Mouse (Mus musculus) ES-E14 (cell line): ENCODE data around the gene Usp7. TPM values are rescaled to one million over a fixed set of nuclear protein-coding genes. Genes with fewer than 3 reads are reported as not detected.

Source experiments
- DNase-seq: peaks from one replicate; pipeline ENCODE4 v3.0.0-alpha.2; 2013; ENCODE audit warnings: low read depth, low spot score
- H3K27ac ChIP-seq: 2 replicates; pipeline ENCODE4 v1.5.1; 2012; ENCODE audit warnings: low read depth, mild to moderate bottlenecking, low read length, moderate library complexity, mixed read lengths; ENCODE audit not compliant: poor library complexity, insufficient read depth, severe bottlenecking
- H3K36me3 ChIP-seq: 2 replicates; pipeline ENCODE4 v1.6.1; 2012; ENCODE audit warnings: mild to moderate bottlenecking, low read length, moderate library complexity, mixed read lengths; ENCODE audit not compliant: control insufficient read depth, poor library complexity, insufficient read depth, severe bottlenecking
- H3K4me1 ChIP-seq, 2 experiments: fragments of 150-350 bp in 1 of 2; sonication (generic) in 1 of 2; 2 replicates each; pipeline ENCODE4 v1.6.1; 2012; ENCODE audit warnings: low read length in 2 of 2, mild to moderate bottlenecking in 1 of 2, mixed read lengths in 1 of 2; ENCODE audit not compliant: control insufficient read depth in 2 of 2, insufficient read depth in 2 of 2, poor library complexity in 1 of 2
- H3K4me3 ChIP-seq, 2 experiments: fragments of 150-350 bp in 1 of 2; sonication (generic) in 1 of 2; 2 replicates each; pipeline ENCODE4 v1.5.1; 2012; ENCODE audit warnings: low read length in 2 of 2, low read depth in 1 of 2, mild to moderate bottlenecking in 1 of 2, mixed read lengths in 1 of 2; ENCODE audit not compliant: insufficient read depth in 1 of 2, poor library complexity in 1 of 2, severe bottlenecking in 1 of 2
- H3K9ac ChIP-seq: 2 replicates; pipeline ENCODE4 v1.6.1; 2012; ENCODE audit warnings: low read depth, mild to moderate bottlenecking, low read length, mixed read lengths; ENCODE audit not compliant: poor library complexity, insufficient read depth, severe bottlenecking
- H3K9me3 ChIP-seq: fragments of 150-350 bp; sonication (generic); 2 replicates; pipeline ENCODE4 v1.6.1; 2012; ENCODE audit warnings: low read depth, mild to moderate bottlenecking, low read length; ENCODE audit not compliant: control insufficient read depth, insufficient read depth
- CHD2 ChIP-seq: IDR thresholded peaks from 2 replicates; pipeline ENCODE4 v1.6.1; 2014; ENCODE audit warnings: mild to moderate bottlenecking, low read depth, low read length, inconsistent platforms
- HCFC1 ChIP-seq: IDR thresholded peaks from 2 replicates; pipeline ENCODE4 v1.6.1; 2012; ENCODE audit warnings: low read length, inconsistent platforms, borderline replicate concordance; ENCODE audit not compliant: insufficient read depth
- MAFK ChIP-seq: IDR thresholded peaks from 2 replicates; pipeline ENCODE4 v1.6.1; 2014; ENCODE audit warnings: mild to moderate bottlenecking, low read depth, low read length, inconsistent platforms; ENCODE audit not compliant: insufficient read depth
- ZC3H11A ChIP-seq: IDR thresholded peaks from 2 replicates; pipeline ENCODE4 v1.6.1; 2012; ENCODE audit warnings: low read depth, mild to moderate bottlenecking, inconsistent platforms, low read length, borderline replicate concordance
- ZNF384 ChIP-seq: IDR thresholded peaks from 2 replicates; pipeline ENCODE4 v1.6.1; 2012; ENCODE audit warnings: low read depth, low read length, inconsistent platforms
- in situ Hi-C, 2 experiments: fragments of 600-800 bp; cut with MboI; formaldehyde crosslinking; loops; one replicate each; pipeline ENCODE4 v1.15.1; 2025; ENCODE audit warnings: low sequenced_read_pairs in 2 of 2, inconsistent platforms in 1 of 2; ENCODE audit not compliant: unreplicated experiment in 2 of 2
- total RNA-seq: library from RNA; depleted of rRNA; stranded (reverse); fragments of 300-350 nt; gene quantifications from 2 replicates; pipeline ENCODE4 v1.2.3, GENCODE M21; 2012; rRNA removed

Usp7 gene
- total RNA-seq, result 242 and 291 TPM in 2 replicates

- peak within 1 kb of the TSS; percentile 90 to 91 for H3K4me3 ChIP-seq
- TF ChIP-seq ZC3H11A (no peak), HCFC1 (peak; percentile 54; the same call in 1 of the 2 replicates), ZNF384 (peak; percentile 96)
- H3K4me1 ChIP-seq, result peaks cover 3 to 9% of the 10 kb centered on the region in 2 experiments; a peak in 3 of 4 replicates
- in situ Hi-C loops, result no loop called here
- 0 out of 2 replicates have a peak, but pooled peaks cover 1% of the 10 kb centered on the region for H3K36me3 ChIP-seq
- H3K9ac ChIP-seq, result peak within 1 kb of the TSS; percentile 81
- peak; percentile 89 for DNase-seq
- peak within 1 kb of the TSS; percentile 86 for H3K27ac ChIP-seq
- H3K9me3 ChIP-seq, result no peaks in the 10 kb centered on the region
These were observed at the start of gene Usp7 for GRCm38 (mm10) chr16:8791949-8792557. Gene Usp7 (minus strand): TSS chr16:8792308.

DNA sequence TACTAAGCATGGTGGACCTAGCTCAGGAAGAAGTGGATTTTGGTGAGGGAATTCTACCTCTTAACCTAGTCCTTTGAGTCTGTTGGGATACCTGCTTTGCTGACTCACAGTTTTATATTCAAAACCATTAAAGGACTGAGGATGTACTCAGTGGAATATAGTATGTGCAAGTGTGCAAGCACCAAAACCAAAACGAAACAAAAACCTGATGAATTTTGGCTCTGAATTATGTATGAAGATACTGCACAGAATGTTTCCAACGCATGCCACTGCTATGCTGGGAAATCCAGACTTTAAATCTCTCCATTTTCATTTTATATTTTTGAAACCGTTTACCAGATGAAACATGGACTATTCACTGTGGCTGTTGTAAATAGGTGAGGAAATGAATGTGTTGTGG, 48.4 kb upstream of the Usp7 start:
- Histone ChIP-seq H3K36me3 (peaks cover 17% of the 10 kb centered on the region), H3K4me1 (peaks cover 5 to 10% of the 10 kb centered on the region in 2 experiments; a peak in 3 of 4 replicates), H3K27ac (no peak overlapping the region), H3K9ac (no peak overlapping the region), H3K9me3 (no peaks in the 10 kb centered on the region), H3K4me3 (no peak overlapping the region)
- TF ChIP-seq MAFK (no peak), ZC3H11A (no peak), ZNF384 (no peak), HCFC1 (no peak), CHD2 (no peak)
- in situ Hi-C loops, result no loop called here
- DNase-seq, result no peak

DNA sequence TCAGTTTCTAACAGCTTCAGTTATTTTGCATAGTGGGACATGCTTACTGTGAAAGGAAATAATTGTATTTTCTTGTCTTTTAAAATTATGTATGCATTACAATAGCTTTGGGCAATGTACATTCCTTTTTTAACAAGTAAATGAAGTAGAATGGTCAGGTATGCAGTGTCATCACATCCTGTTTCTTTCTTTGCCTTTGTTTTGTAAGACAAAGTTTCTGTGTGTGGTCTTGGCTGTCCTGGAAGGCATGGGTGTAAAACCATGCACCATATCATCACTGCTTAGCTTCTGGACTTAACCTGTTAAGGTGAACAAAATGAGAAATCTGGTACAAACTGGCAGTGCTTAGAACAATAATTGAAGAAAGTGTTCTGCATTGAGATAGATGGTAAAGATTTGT, 46.8 kb upstream of the Usp7 start:
- Histone ChIP-seq H3K27ac (peak overlapping the region; percentile 78; the same call in 1 of the 2 replicates), H3K36me3 (peaks cover 17% of the 10 kb centered on the region)
- DNase-seq, result no peak

GRCm38 (mm10) chr16:8837595-8837994, 45.5 kb upstream of the Usp7 start:
- H3K4me1 ChIP-seq, result peaks cover 5 to 15% of the 10 kb centered on the region in 2 experiments
- H3K4me3 ChIP-seq, result no peak overlapping the region
- DNase-seq, result no peak
- in situ Hi-C loops, result no loop called here
- H3K36me3 ChIP-seq, result peaks cover 11% of the 10 kb centered on the region
- peak overlapping the region; percentile 92; the same call in 1 of the 2 replicates for H3K27ac ChIP-seq
- no peaks in the 10 kb centered on the region for H3K9me3 ChIP-seq
- H3K9ac ChIP-seq, result no peak overlapping the region
- TF ChIP-seq MAFK, result peak; percentile 20; the same call in 1 of the 2 replicates
- no peak for TF ChIP-seq CHD2

More for the DNA sequence above, 46.8 kb upstream of the Usp7 start:
- Histone ChIP-seq H3K4me3 (no peak overlapping the region), H3K4me1 (peaks cover 5 to 14% of the 10 kb centered on the region in 2 experiments; a peak in 3 of 4 replicates), H3K9ac (no peak overlapping the region), H3K9me3 (no peaks in the 10 kb centered on the region)
- in situ Hi-C loops, result no loop called here
- TF ChIP-seq HCFC1, result no peak
- 0 out of 2 replicates have a peak, but pooled peaks have one; percentile 28 for TF ChIP-seq CHD2
- TF ChIP-seq ZNF384, result no peak
- no peak for TF ChIP-seq MAFK
